ENCODE assay signal across 9 mouse cellular contexts in the genomic region with DNA sequence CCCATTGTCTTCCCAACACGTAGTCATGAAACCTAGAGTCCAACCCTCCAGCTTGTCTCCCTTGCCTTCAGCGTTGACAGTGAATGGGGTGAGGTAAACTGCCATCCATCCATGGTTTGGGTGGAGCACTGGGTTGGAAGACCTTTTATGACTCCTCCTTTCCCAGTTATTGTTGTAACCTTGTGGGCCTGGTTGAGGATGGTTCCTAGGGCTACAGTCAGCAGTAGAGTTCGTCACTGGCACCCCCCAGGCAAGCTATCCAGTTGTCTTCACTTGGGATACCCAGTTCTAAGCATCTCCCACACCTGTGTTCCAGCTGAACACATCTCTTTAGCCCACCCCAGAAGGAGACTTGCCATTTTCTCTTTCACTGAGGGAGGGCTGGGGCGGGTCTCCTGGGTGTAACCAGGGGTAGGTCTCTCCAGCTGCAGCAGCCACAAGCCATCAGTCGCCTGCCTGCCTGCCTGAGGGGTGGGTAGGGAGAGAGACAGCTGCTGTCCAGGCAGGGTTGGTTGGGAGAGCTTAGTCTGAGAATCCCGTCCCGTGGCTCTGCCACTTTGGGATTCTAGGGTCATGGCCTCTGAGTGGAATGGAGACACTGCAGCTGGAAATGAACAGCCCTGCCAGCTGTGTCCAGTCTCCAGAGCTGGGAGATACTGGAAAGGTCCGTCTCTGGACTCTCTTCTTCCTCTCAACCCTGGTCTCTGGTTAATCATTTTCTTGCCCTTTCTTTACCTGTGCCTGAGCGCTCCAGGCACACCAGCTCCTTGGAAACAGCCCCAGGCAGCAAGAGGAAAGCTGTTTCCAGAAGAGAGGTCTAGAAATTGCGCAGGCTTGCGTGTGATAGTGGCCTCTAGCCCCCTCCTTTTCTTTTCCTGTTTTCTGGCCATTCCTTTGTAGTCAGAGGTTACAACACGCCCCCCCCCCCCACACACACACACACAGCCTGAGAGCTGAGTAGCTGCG. TPM values are rescaled to one million over a fixed set of nuclear protein-coding genes. Genes with fewer than 3 reads are reported as not detected.
DNase-seq lines count a peak whose midpoint lies in the region; ATAC-seq and TF ChIP-seq lines count a peak whose summit lies in the region.
"Had no signal": no experiment of that assay in that cellular context is flagged by ENCODE, and none has a peak within 500 bp of the region (broad histone marks: within the 10 kb centered on the region; RNA-seq: fewer than 3 reads in every experiment).

No protein-coding gene starts in this region.

- peak overlapping the region; percentile 3; the same call in 1 of the 2 replicates for H3K4me2 ChIP-seq in forebrain, postnatal 0 days (ENCODE audit: low read depth)
- peak overlapping the region; percentile 79 for H3K4me2 ChIP-seq in lung, embryonic 14.5 days

- no peak for ATAC-seq in forebrain, postnatal 0 days
- ATAC-seq in lung, embryonic 14.5 days (ENCODE audit: insufficient read depth) = peak; percentile 72

- no peaks in the 10 kb centered on the region for H3K9me3 ChIP-seq in forebrain, postnatal 0 days (ENCODE audit: low read length)
- no peaks in the 10 kb centered on the region for H3K9me3 ChIP-seq in lung, embryonic 14.5 days (ENCODE audit: low read depth, low read length)

- no peak overlapping the region for H3K9ac ChIP-seq in forebrain, postnatal 0 days
- peak overlapping the region; percentile 85 for H3K9ac ChIP-seq in lung, embryonic 14.5 days

- peaks cover 15% of the 10 kb centered on the region for H3K36me3 ChIP-seq in forebrain, postnatal 0 days (ENCODE audit: insufficient read depth)
- peaks cover 31% of the 10 kb centered on the region for H3K36me3 ChIP-seq in lung, embryonic 14.5 days (ENCODE audit: insufficient read depth)

- peaks cover 23% of the 10 kb centered on the region for H3K27me3 ChIP-seq in forebrain, postnatal 0 days (ENCODE audit: insufficient read depth, low read length)
- no peaks in the 10 kb centered on the region for H3K27me3 ChIP-seq in lung, embryonic 14.5 days (ENCODE audit: insufficient read depth, low read length)

- H3K27ac ChIP-seq in gastrocnemius, adult 2 months = peak overlapping the region; percentile 91
- no peak overlapping the region for H3K27ac ChIP-seq in forebrain, postnatal 0 days (ENCODE audit: low read depth, low read length)
- H3K27ac ChIP-seq in lung, embryonic 14.5 days (ENCODE audit: low read depth) = peak overlapping the region; percentile 94

- WGBS in forebrain, postnatal 0 days = 49% methylated on average over 13 of the region's 13 CpGs
- 8% methylated on average over 12 of the region's 13 CpGs for WGBS in lung, embryonic 14.5 days

- H3K4me3 ChIP-seq in gastrocnemius, adult 2 months = peak overlapping the region; percentile 92
- no peak overlapping the region for H3K4me3 ChIP-seq in forebrain, postnatal 0 days (ENCODE audit: low read depth, low read length)
- peak overlapping the region; percentile 79 for H3K4me3 ChIP-seq in lung, embryonic 14.5 days (ENCODE audit: low read depth, low read length)

- intact Hi-C loops in gastrocnemius, adult 2 months (cut with DNase I) = no loop called here

- DNase-seq in gastrocnemius, adult 2 months = no peak
- DNase-seq in gastrocnemius, postnatal 10 days = no peak
- DNase-seq in forebrain, postnatal 0 days = no peak
- peak; percentile 69 for DNase-seq in kidney, adult 11 months
- peak; percentile 93 for DNase-seq in lung, embryonic 14.5 days
- peak; percentile 46 for DNase-seq in thymus, postnatal 4 days
- no peak for DNase-seq in adrenal gland, adult (ENCODE audit: inconsistent age in 2 of 2, low spot score in 1 of 2)
- DNase-seq in adrenal gland, postnatal 4 days (ENCODE audit: low spot score in 2 of 2) = no peak

- H3K4me1 ChIP-seq in forebrain, postnatal 0 days (ENCODE audit: insufficient read depth) = peaks cover 4% of the 10 kb centered on the region; the same call in 1 of the 2 replicates
- H3K4me1 ChIP-seq in lung, embryonic 14.5 days (ENCODE audit: insufficient read depth) = peaks cover 30% of the 10 kb centered on the region

- TF ChIP-seq CTCF in gastrocnemius, adult 2 months (IDR thresholded peaks at IDR 0.05) = no peak
- no peak for TF ChIP-seq CTCF in forebrain, postnatal 0 days (IDR thresholded peaks at IDR 0.05; ENCODE audit: low read depth)
- TF ChIP-seq CTCF in lung, embryonic 14.5 days (IDR thresholded peaks at IDR 0.05; ENCODE audit: low read depth) = no peak

RNA-seq across cellular contexts. Expression of a gene that starts 2.6 kb away (rescaled TPM):
- total RNA-seq in gastrocnemius, adult 2 months (2021) = 10 to 100 TPM; 16.4 to 23.4 TPM
- 10 to 100 TPM; 75.0 to 98.1 TPM for total RNA-seq in gastrocnemius, postnatal 10 days (2021)
- 31.5 and 33.8 TPM in 2 replicates for total RNA-seq in forebrain, postnatal 0 days (2014; rRNA removed)
- polyA plus RNA-seq in forebrain, postnatal 0 days (2015; fragmentation: Nextera tagmentation; extraction: Ambion mirVana) = 42.8 and 48.5 TPM in 2 replicates
- 395 and 407 TPM in 2 replicates for polyA plus RNA-seq in lung, embryonic 14.5 days (2014; fragmentation: Nextera tagmentation; extraction: Ambion mirVana)
- total RNA-seq in adrenal gland, postnatal 4 days (2021) = 100 to 1,000 TPM; 143 to 153 TPM

RNA-seq across cellular contexts. Expression of a gene that starts 18.2 kb away (rescaled TPM):
- not detected for total RNA-seq in gastrocnemius, adult 2 months (2021)
- total RNA-seq in gastrocnemius, postnatal 10 days (2021) = 1 to 10 TPM in 1 of 2 experiments, under 1 TPM in 1; 0.75 to 1.1 TPM
- 3.0 and 5.1 TPM in 2 replicates for total RNA-seq in forebrain, postnatal 0 days (2014; rRNA removed)
- 3.9 and 5.5 TPM in 2 replicates for polyA plus RNA-seq in forebrain, postnatal 0 days (2015; fragmentation: Nextera tagmentation; extraction: Ambion mirVana)
- 4.2 and 5.1 TPM in 2 replicates for polyA plus RNA-seq in lung, embryonic 14.5 days (2014; fragmentation: Nextera tagmentation; extraction: Ambion mirVana)
- total RNA-seq in adrenal gland, postnatal 4 days (2021) = 1 to 10 TPM; 2.0 to 2.1 TPM

RNA-seq across cellular contexts. Expression of a gene that starts 20.8 kb away (rescaled TPM):
- under 1 TPM in 1 of 2 experiments, not detected in 1; 0.67 TPM for total RNA-seq in gastrocnemius, adult 2 months (2021)
- under 1 TPM; 0.56 to 0.86 TPM for total RNA-seq in gastrocnemius, postnatal 10 days (2021)
- 35.3 and 36.2 TPM in 2 replicates for total RNA-seq in forebrain, postnatal 0 days (2014; rRNA removed)
- polyA plus RNA-seq in forebrain, postnatal 0 days (2015; fragmentation: Nextera tagmentation; extraction: Ambion mirVana) = 13.3 and 25.6 TPM in 2 replicates
- polyA plus RNA-seq in lung, embryonic 14.5 days (2014; fragmentation: Nextera tagmentation; extraction: Ambion mirVana) = 23.5 and 26.0 TPM in 2 replicates
- 10 to 100 TPM in 1 of 2 experiments, 1 to 10 TPM in 1; 6.0 to 10.6 TPM for total RNA-seq in adrenal gland, postnatal 4 days (2021)

RNA-seq across cellular contexts. Expression of a gene that starts 27.3 kb away (rescaled TPM):
- total RNA-seq in gastrocnemius, adult 2 months (2021) = under 1 TPM in 1 of 2 experiments, not detected in 1; 0.22 TPM
- under 1 TPM; 0.42 to 0.72 TPM for total RNA-seq in gastrocnemius, postnatal 10 days (2021)
- total RNA-seq in forebrain, postnatal 0 days (2014; rRNA removed) = 0.15 and 0.43 TPM in 2 replicates
- polyA plus RNA-seq in forebrain, postnatal 0 days (2015; fragmentation: Nextera tagmentation; extraction: Ambion mirVana) = 0.21 and 0.30 TPM in 2 replicates
- 0.32 and 1.0 TPM in 2 replicates for polyA plus RNA-seq in lung, embryonic 14.5 days (2014; fragmentation: Nextera tagmentation; extraction: Ambion mirVana)
- 1 to 10 TPM; 1.1 to 1.2 TPM for total RNA-seq in adrenal gland, postnatal 4 days (2021)

RNA-seq across cellular contexts. Expression of a gene that starts 53.3 kb away (rescaled TPM):
- total RNA-seq in gastrocnemius, adult 2 months (2021) = not detected
- total RNA-seq in gastrocnemius, postnatal 10 days (2021) = not detected
- total RNA-seq in forebrain, postnatal 0 days (2014; rRNA removed) = 0.71 and 1.0 TPM in 2 replicates
- 0.45 and 0.67 TPM in 2 replicates for polyA plus RNA-seq in forebrain, postnatal 0 days (2015; fragmentation: Nextera tagmentation; extraction: Ambion mirVana)
- 0.24 TPM in 1 of 2 replicates, not detected in the other for polyA plus RNA-seq in lung, embryonic 14.5 days (2014; fragmentation: Nextera tagmentation; extraction: Ambion mirVana)
- total RNA-seq in adrenal gland, postnatal 4 days (2021) = under 1 TPM in 1 of 2 experiments, not detected in 1; 0.17 TPM
- total RNA-seq: neutrophil, adult 5-6 weeks had no signal

Comparison
In these comparisons a context has a peak if more than half of its experiments do, and no peak if none do; other contexts are left out.
1. DNase-seq: peak in kidney, adult 11 months (single experiment), lung, embryonic 14.5 days (single experiment) and thymus, postnatal 4 days (single experiment); none in gastrocnemius, adult 2 months (single experiment), gastrocnemius, postnatal 10 days (single experiment), forebrain, postnatal 0 days (single experiment), adrenal gland, adult (0 of 2) and adrenal gland, postnatal 4 days (0 of 2).